Mouse (Mus musculus) limb, embryonic 14.5 days (tissue): Measurements from ENCODE around the gene Pcsk2. TPM values are rescaled to one million over a fixed set of nuclear protein-coding genes. Genes with fewer than 3 reads are reported as not detected.

Source experiments
- ATAC-seq: fragments of 200-750 bp; cut with Nextera tagmentation; 2 replicates; pipeline ENCODE4 v1.8.0; 2017; ENCODE audit warnings: low read depth, moderate number of reproducible peaks, moderate TSS enrichment; ENCODE audit not compliant: low FRiP score
- DNase-seq: peaks from one replicate; pipeline ENCODE4 v3.0.0-alpha.2; 2015; ENCODE audit warnings: low spot score
- H3K27ac ChIP-seq: fragments of 300-500 bp; sonication (generic); replicated peaks from 2 replicates; pipeline ENCODE4 v1.5.1; 2014; ENCODE audit warnings: low read depth, mild to moderate bottlenecking, low read length, moderate library complexity, mixed read lengths
- H3K27me3 ChIP-seq: fragments of 300-500 bp; sonication (generic); 2 replicates; pipeline ENCODE4 v1.6.1; 2014; ENCODE audit warnings: low read length, mixed read lengths; ENCODE audit not compliant: control insufficient read depth, insufficient read depth
- H3K36me3 ChIP-seq: fragments of 300-500 bp; sonication (generic); 2 replicates; pipeline ENCODE4 v1.6.1; 2014; ENCODE audit warnings: mild to moderate bottlenecking, low read length, moderate library complexity, mixed read lengths; ENCODE audit not compliant: control insufficient read depth, insufficient read depth
- H3K4me1 ChIP-seq: fragments of 300-500 bp; sonication (generic); 2 replicates; pipeline ENCODE4 v1.6.1; 2014; ENCODE audit warnings: antibody characterized with exemption, low read length, mixed read lengths; ENCODE audit not compliant: control insufficient read depth, insufficient read depth
- H3K4me2 ChIP-seq: fragments of 300-500 bp; sonication (generic); replicated peaks from 2 replicates; pipeline ENCODE4 v1.6.1; 2014; ENCODE audit warnings: low read depth, mild to moderate bottlenecking, low read length, moderate library complexity; ENCODE audit not compliant: severe bottlenecking
- H3K4me3 ChIP-seq: fragments of 300-500 bp; sonication (generic); replicated peaks from 2 replicates; pipeline ENCODE4 v1.5.1; 2014; ENCODE audit warnings: low read length
- H3K9ac ChIP-seq: fragments of 300-500 bp; sonication (generic); 2 replicates; pipeline ENCODE4 v1.6.1; 2014; ENCODE audit warnings: mild to moderate bottlenecking, low read depth, low read length, moderate library complexity; ENCODE audit not compliant: severe bottlenecking
- H3K9me3 ChIP-seq: fragments of 300-500 bp; sonication (generic); 2 replicates; pipeline ENCODE4 v1.6.1; 2016; ENCODE audit warnings: low read length; ENCODE audit not compliant: control insufficient read depth
- POLR2A ChIP-seq: fragments of 200-500 bp; IDR thresholded peaks from 2 replicates; pipeline ENCODE4 v1.8.0; 2012; ENCODE audit warnings: inconsistent platforms, mild to moderate bottlenecking, moderate library complexity, borderline replicate concordance; ENCODE audit not compliant: insufficient read depth, insufficient read length; ENCODE audit errors: extremely low read depth
- WGBS: fragments of 180-500 bp; shearing (Covaris S2); extraction: QIAGEN DNeasy Blood & Tissue Kit; methylation state at CpG from one replicate; pipeline ENCODE4 v1.1.7; 2014; 5-methylcytosine and 5-hydroxymethylcytosine counted together
- polyA plus RNA-seq, 2 experiments: library from polyadenylated mRNA; depleted of rRNA in 1 of 2; stranded (reverse) in 1 of 2; unstranded in 1 of 2; fragments of >200 nt; fragmentation: Nextera tagmentation in 1 of 2; extraction: Ambion mirVana in 1 of 2; gene quantifications; 2 replicates each; pipeline versions ENCODE4 v1.2.1 to v1.2.3; 2012 to 2014

The Pcsk2 gene
- polyA plus RNA-seq, 2 experiments: 1.0 to 1.2 TPM

GRCm38 (mm10) chr2:143732501-143732900 is 186.5 kb downstream of the Pcsk2 start:
- DNase-seq: no peak
- Histone ChIP-seq H3K9ac (no peak overlapping the region), H3K36me3 (no peaks in the 10 kb centered on the region), H3K27ac (no peak overlapping the region), H3K27me3 (no peaks in the 10 kb centered on the region), H3K4me2 (no peak overlapping the region), H3K4me3 (no peak overlapping the region), H3K4me1 (no peaks in the 10 kb centered on the region), H3K9me3 (no peaks in the 10 kb centered on the region)
- WGBS: 77% methylated on average over 10 of the region's 10 CpGs
- ATAC-seq: no peak
- TF ChIP-seq POLR2A: no peak

GRCm38 (mm10) chr2:143735442-143735841 is 189.5 kb downstream of the Pcsk2 start:
- H3K4me1 ChIP-seq: no peaks in the 10 kb centered on the region
- no peak overlapping the region for H3K4me2 ChIP-seq
- H3K27ac ChIP-seq: no peak overlapping the region
- DNase-seq (no peak), ATAC-seq (no peak)
- no peak overlapping the region for H3K9ac ChIP-seq
- H3K9me3 ChIP-seq: no peaks in the 10 kb centered on the region
- H3K27me3 ChIP-seq: no peaks in the 10 kb centered on the region
- no peak for TF ChIP-seq POLR2A
- WGBS: 74% methylated on average over 3 of the region's 3 CpGs
- no peaks in the 10 kb centered on the region for H3K36me3 ChIP-seq
- H3K4me3 ChIP-seq: no peak overlapping the region

- H3K9me3 ChIP-seq: no peaks in the 10 kb centered on the region
- no peaks in the 10 kb centered on the region for H3K36me3 ChIP-seq
- no peaks in the 10 kb centered on the region for H3K27me3 ChIP-seq
- no peak overlapping the region for H3K9ac ChIP-seq
- no peak for TF ChIP-seq POLR2A
- H3K4me1 ChIP-seq: no peaks in the 10 kb centered on the region
- DNase-seq (no peak), ATAC-seq (no peak)
- H3K4me3 ChIP-seq: no peak overlapping the region
- 52% methylated on average over 7 of the region's 7 CpGs for WGBS
- no peak overlapping the region for H3K4me2 ChIP-seq
- no peak overlapping the region for H3K27ac ChIP-seq
Measured at GRCm38 (mm10) chr2:143739475-143740226, 193.7 kb downstream of the Pcsk2 start.

- no peaks in the 10 kb centered on the region for H3K9me3 ChIP-seq
- H3K4me1 ChIP-seq: no peaks in the 10 kb centered on the region
- DNase-seq (no peak), ATAC-seq (no peak)
- H3K4me2 ChIP-seq: no peak overlapping the region
- H3K27ac ChIP-seq: no peak overlapping the region
- 87% methylated on average over 5 of the region's 5 CpGs for WGBS
- H3K36me3 ChIP-seq: no peaks in the 10 kb centered on the region
- H3K27me3 ChIP-seq: no peaks in the 10 kb centered on the region
- H3K4me3 ChIP-seq: no peak overlapping the region
- TF ChIP-seq POLR2A: no peak
- no peak overlapping the region for H3K9ac ChIP-seq
Measured at GRCm38 (mm10) chr2:143742436-143742835, 196.5 kb downstream of the Pcsk2 start.

GRCm38 (mm10) chr2:143743081-143743480 is 197.1 kb downstream of the Pcsk2 start:
- no peak for TF ChIP-seq POLR2A
- Histone ChIP-seq H3K36me3 (no peaks in the 10 kb centered on the region), H3K27ac (no peak overlapping the region), H3K9me3 (no peaks in the 10 kb centered on the region), H3K27me3 (no peaks in the 10 kb centered on the region), H3K9ac (no peak overlapping the region), H3K4me3 (no peak overlapping the region), H3K4me2 (no peak overlapping the region), H3K4me1 (no peaks in the 10 kb centered on the region)
- WGBS: 79% methylated on average over 4 of the region's 4 CpGs
- DNase-seq (no peak), ATAC-seq (no peak)
